Mouse (Mus musculus) bone marrow, adult 2 months (tissue): Measurements from ENCODE around the gene Ninj2.

Experiments
- CTCF ChIP-seq: fragments of 200-500 bp; IDR thresholded peaks from 2 replicates; pipeline ENCODE4 v1.5.1; 2011; ENCODE audit warnings: low read length, control low read depth; ENCODE audit not compliant: control insufficient read depth, insufficient read depth
- POLR2A ChIP-seq: fragments of 200-500 bp; IDR thresholded peaks from 2 replicates; pipeline ENCODE4 v1.6.1; 2011; ENCODE audit warnings: low read depth, mild to moderate bottlenecking, control low read depth, low read length, borderline replicate concordance; ENCODE audit not compliant: control insufficient read depth

DNA sequence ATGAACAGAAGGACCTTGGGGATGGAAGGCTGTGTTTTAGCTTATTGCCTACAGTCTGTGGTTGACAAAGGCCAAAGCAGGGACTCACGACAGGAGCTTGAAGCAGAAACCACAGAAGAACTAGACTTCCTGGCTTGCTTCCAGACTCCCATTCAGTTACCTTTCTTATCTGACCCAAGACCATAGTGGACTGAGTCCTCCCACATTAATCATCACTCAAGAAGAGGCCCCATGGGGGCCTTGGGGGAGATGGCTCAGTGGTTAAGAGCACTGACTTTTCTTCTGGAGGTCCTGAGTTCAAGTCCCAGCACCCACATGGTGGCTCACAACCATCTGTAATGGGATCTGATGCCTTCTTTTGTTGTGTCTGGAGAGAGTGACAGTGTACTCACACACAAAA, 10.0 kb downstream of the Ninj2 start:
- TF ChIP-seq POLR2A (no peak), CTCF (no peak)
